Mouse (Mus musculus) heart, postnatal 0 days (tissue): ENCODE measurements at regions not wholly inside any gene's neighbourhood (a gene's known extent, or its start where the extent isn't known, plus 50 kb on each side); places are given as distances from the start of the nearest gene placed in this dataset.

Experiments
- CTCF ChIP-seq: IDR thresholded peaks from 2 replicates; pipeline ENCODE4 v1.5.1; 2016; ENCODE audit warnings: antibody characterized with exemption, control low read depth, low read depth
- EP300 ChIP-seq: IDR thresholded peaks from 2 replicates; pipeline ENCODE4 v1.6.1; 2016; ENCODE audit warnings: antibody characterized with exemption, low read depth

GRCm38 (mm10) chr7:125392536-125392935, 51.9 kb upstream of the Kdm8 start:
- TF ChIP-seq EP300 (no peak), CTCF (no peak)
